Mouse (Mus musculus) urinary bladder, postnatal 25 days (tissue): Measurements from ENCODE around the gene Gprc5d.

ENCODE experiments used
- DNase-seq: peaks from one replicate; pipeline ENCODE4 v3.0.0; 2022; ENCODE audit warnings: low spot score

Gprc5d gene

DNA sequence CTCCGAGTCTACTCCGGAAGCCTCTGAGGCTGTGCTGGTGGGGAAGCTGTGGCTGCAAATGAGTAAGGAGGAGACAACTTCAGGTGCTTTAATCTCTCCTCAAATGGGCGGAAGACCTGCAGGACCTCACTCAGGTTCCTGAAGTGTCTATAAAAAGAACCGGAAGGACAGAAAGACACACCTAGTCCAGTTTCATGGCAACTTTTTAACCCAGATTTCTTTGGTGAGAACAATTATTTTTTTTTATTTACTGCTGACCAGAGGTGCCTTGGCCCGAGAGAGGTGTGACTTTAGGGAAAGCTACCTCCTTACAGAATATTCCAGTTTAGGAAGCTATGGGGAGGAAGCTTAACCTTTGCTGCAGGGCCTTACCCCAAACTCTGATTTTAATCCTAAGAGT, at the start of gene Gprc5d:
Gprc5d (minus strand) TSS at position 101 of the 400 bp plus-strand sequence.
- no peak for DNase-seq

- no peak for DNase-seq
These were observed 48.6 kb upstream of the Gprc5d start for GRCm38 (mm10) chr6:135166712-135167111.

- DNase-seq, result no peak
These were observed 48.2 kb upstream of the Gprc5d start for GRCm38 (mm10) chr6:135166262-135166661.

- DNase-seq, result no peak
These were observed 47.6 kb upstream of the Gprc5d start for GRCm38 (mm10) chr6:135165706-135166105.

DNA sequence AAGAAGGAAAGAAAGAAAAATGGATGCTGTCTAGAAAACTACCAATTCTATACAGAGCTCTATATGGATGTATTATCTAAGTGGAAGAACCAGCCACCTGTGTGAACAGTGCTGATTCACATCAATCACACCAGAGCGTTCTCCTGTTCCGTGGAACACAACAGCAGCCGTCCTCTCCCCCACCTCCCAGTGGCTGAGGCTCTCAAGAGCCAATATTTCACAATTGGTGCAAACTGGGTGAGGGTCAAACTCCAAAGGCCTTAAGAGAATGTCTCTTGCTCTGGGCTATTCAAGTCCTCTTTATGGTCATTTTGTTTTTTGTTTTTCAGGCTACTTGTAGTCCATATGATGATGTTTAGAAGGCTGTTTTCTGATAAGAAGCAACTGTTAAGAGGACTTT, 47.1 kb upstream of the Gprc5d start:
- no peak for DNase-seq

DNA sequence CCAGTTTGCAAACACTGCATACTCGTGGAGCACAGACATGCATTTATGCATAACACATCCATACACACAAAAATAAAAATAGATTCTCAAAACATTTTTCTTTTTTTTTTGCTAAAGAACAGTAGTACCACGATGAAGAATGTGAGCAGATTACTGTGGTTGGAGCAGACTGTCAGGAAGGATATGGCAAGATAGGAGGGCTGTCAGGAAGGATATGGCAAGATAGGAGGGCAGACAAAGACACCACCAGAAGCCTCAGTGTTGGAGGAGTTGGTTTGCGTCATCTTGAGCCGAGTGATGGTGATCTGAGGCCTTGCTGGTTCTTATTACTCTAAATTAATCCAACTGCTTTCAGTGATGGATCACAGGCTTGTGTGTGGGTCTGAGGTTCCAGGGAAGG, 44.8 kb upstream of the Gprc5d start:
- no peak for DNase-seq

DNA sequence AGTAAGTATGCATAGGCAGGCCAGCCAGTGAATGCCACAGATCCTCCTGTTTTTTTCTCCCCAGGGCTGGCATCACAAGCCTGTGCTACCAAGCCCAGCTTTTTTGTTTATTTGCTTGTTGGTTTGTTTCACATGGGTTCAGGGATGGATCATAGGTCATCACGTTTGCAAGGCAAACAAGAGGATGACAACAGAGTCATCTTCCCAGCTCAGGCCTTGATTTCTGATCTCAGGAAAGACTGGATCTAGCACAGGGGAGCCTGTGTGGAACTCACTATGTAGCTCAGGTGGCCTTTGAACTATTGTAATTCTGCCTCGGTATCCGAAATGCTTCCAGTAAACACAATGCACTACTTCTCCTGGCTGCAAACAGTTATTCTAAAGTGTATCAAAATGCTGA, 44.2 kb upstream of the Gprc5d start:
- DNase-seq, result no peak

- no peak for DNase-seq
These were observed 43.3 kb upstream of the Gprc5d start for GRCm38 (mm10) chr6:135161356-135161755.

DNA sequence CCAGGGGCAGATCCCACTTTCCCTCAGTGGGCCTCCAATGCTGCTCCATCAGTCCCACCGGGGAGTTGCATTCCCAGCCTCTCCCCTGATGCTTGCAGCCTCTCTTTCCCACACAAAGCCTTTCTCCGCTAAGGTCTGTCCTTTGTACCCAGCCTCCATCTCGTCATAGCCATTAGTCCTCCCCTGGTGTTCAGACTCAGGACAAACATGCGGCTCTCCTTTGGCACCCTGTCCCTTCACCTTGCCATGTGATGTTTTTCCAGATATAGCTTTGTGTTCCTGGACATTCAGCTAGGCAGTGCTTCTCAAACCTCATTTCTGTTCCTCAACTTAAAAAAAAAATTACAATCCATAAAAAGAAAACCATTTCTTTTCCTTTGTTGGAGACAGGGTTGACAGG, 40.4 kb upstream of the Gprc5d start:
- DNase-seq, result no peak

DNA sequence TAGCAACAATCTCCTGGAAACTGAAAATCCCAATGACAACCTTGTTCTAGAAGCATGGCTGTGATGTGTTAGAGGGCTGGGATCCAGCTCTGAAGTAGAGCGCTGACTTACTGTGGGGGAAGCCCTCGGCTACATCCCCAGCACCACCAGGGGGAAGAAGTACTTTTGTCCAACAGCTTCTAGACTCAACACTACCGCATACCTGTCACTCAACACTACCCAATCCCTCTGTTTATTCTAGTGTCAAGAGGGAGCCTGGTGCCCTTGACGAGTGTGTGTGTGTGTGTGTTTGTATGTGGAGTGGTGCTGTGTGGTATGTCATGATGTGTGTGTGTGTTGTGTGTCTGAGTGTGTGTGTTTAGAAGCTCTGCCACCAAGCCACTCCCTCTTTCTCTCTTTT, 39.4 kb upstream of the Gprc5d start:
- DNase-seq, result no peak

- no peak for DNase-seq
These were observed 38.5 kb upstream of the Gprc5d start for GRCm38 (mm10) chr6:135156597-135156996.

DNA sequence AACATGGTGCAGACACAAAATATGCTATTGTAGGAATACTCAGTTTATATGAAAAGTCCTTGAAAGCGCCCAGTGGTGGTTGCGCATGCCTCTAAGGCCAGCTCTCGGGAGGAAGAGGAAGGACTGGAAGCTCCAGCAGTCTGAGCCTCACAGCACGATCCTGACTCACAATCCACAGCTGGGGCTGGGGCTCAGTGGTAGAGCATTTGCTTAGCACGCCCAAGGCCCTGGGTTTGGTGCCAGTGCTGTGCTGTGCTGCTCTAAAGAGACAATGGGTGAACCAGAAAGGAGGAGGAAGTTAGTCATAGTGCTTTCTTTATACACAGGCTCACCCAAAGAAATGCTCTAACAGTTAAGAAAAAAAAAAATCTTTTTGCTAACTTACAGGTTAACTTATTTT, 35.6 kb upstream of the Gprc5d start:
- no peak for DNase-seq

GRCm38 (mm10) chr6:135150311-135150710, 32.2 kb upstream of the Gprc5d start:
- DNase-seq, result no peak

GRCm38 (mm10) chr6:135149722-135150121, 31.6 kb upstream of the Gprc5d start:
- DNase-seq, result no peak

DNA sequence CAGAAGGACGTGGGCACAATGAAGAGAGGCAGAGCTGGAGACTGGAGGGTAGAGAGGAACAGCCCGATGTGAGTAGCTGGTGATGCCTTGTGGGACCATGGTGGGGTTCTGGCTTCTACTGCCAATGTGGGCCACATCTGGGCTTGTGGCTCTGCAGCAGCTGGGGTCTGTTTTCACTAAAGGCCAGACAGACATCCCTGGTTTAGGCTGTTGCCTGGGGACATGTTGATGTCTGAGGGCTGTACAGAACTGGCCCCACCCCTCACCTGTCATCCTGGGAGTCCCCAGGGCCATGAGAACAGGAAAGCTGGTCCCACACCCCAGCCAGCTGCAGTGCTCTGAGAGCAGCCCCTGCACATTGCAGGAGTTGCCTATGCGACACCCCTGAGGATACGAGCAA, 31.1 kb upstream of the Gprc5d start:
- no peak for DNase-seq

DNA sequence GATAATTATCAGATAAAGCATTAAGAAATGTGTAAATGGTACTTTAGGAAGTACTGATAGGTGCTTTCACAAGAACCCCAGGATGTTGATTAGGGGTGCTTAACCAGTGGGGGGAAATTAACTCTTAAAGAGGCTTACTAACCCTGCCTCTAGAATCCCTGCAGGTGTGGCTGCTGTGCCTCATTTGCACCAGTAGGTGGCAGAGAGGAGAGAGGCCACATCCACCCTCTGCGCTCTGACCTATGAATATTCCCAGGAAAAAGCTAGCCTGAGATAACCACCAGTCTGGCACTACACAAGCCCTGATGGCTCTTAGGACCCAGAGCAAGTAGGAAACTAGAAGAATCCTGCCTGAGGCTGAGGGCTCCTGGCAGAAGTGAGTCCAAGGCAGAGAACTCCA, 30.4 kb upstream of the Gprc5d start:
- DNase-seq, result peak; percentile 14

DNA sequence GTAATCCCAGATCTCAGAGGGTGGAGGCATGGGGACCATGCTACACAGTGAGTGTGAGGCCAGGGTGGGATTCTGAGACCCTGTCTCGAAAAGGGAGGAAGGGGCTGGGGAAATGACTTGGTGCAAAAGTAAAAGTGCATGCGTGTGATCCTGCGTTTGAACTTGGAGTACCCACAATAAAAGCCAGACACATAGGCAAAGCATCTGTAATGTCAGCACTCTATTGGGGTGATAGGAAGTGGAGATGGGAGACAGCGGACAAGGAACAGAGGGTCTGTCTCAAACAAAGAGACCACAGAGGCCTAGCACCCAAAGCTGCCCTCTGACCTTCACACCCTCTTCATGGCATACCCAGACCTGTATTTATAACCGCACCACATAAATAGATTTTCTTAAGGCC, 27.9 kb upstream of the Gprc5d start:
- no peak for DNase-seq

DNA sequence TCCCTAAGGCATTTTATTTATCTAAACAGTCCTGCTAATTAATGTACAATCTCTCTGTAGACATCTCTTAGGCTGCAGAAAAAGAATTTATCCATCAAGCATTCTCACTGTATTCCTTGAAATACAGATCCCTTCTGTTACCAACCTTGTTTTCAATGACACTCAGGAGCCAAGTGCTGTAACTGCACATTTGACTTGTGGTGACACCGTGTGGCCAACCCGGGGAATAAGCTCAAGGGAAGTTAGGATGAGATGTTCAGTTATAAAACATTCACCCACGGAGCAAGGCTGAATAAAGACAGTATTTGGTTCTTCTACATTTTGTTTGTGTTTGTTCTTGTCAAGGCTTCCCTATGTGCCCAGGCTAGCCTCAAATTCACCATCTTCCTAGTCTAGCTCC, 26.4 kb upstream of the Gprc5d start:
- DNase-seq, result peak; percentile 26

DNA sequence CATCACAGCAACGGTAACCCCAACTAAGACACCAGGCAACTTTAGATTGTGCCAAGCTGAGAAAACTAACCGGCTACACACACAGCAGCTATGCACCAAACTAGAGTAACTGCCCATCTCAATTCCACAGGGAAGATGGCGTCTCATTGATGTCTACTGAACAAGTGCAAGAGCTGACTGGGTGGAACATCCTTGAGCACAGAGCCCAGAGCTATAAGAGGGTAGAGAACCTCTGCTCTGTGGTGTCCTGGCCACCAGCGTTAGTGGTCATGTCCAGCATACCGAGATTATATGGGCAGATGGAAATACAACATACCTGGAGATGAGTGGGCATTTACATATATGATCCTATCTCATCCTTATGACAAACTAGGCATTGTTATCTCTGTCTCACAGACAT, 25.1 kb upstream of the Gprc5d start:
- no peak for DNase-seq

DNA sequence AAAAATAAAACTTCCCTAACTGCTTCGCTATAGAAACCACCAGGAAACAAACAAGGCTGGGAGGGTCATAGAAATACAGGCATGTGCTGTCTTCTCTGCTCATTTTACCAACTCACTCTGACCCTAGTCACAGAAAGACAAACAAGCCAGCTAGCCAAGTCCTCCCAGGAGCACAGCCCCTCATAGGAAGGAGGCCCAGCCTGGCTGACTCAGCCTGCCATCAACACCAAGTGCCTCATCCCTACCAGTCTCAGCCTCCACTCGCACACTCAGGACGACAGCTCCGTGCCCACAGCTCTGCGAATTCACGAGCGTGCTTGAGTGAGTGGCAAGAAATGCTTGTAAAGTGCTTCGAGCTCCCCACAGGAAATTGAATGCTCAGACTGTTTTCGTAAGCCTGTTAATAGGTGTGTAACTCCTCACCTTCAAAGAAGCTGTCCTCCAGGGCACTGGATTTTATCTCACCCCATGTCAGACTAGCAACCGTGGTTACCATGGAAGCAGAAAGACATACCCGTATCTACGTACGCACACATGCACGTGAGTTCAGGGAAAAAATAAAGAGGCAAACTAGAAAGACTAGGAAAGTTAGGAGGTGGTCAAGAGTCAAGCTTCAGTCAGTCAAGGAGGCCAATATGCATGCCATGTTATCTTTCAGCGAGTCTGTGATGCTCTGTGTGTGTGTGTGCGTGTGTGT, 23.5 kb upstream of the Gprc5d start:
- DNase-seq, result peak; percentile 12

DNA sequence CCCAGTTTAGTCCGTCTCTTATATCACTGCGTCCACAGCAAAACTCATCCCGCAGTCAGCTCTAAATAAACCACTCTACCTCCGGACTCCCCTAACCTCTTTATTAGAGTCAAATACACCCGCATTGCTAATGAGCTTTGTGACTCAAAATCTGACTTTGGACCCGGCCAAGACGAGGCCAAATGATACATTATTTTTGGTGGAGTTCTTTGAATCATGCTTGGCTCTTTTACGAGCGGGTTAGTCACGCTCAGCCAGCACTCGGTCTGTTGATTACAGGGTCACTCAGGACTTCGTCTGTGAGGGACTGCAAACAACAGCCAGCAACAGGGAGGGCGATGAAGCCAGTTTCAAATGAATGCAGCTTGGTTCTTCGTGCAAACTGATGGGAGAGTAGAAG, 20.7 kb upstream of the Gprc5d start:
- no peak for DNase-seq

- no peak for DNase-seq
These were observed 20.1 kb upstream of the Gprc5d start for GRCm38 (mm10) chr6:135138207-135138606.

DNA sequence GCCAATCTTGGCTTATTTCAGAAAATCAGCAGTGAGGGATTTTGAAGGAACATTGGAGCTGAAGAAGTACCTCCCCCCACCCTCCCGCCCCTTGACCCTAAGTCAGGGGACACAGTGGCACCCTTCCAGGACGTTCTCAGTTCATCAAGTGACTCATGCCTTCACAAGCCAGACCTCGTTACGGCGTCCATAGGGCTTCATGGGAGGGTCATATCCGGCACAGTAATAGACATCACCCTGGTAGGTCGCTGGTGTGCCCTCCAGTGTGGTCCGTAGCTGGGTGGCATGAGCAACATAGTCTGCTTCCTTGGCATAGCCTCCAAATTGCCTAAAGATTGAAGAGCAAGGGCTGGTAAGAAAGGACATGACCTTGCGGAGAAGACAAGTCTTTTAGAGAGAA, 19.7 kb upstream of the Gprc5d start:
- DNase-seq, result no peak

DNA sequence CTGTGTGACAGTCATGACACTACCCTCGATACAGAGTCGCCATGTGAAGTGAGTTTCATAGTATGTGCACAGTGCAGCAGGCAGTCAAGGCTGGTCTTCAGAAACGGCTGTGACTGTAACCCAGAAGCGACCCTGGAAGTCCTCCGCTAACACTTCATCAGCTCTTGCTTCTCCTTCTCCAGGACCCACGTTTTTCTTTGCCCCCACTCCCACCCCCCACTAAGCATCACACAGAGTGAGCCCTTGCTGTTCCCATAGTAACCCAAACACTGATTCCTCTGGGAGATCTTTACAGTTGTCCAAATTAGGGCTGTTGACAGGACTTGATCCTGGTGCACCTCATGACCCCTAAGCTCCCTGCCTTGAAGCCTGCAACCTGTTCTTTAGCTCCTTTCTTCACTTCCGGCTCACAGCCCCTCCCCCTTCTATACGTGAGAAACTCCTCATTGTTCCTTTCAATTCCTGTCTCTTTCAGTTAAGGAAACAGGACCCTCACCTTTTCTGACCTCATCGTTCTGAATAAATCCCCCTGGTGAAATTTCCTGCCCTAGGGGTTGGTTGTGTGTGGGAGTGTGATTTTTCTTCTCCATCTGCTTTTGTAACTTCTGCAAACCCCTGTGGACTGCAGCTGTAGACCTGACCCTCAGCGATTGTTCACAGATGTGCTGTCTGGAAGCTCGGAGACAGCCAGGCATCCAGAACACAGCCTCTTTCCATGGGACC, 18.5 kb upstream of the Gprc5d start:
- DNase-seq, result no peak
